Mouse (Mus musculus) kidney, adult 2 months (tissue): Measurements from ENCODE around the gene Tgtp2. TPM values are rescaled to one million over a fixed set of nuclear protein-coding genes. Genes with fewer than 3 reads are reported as not detected.

Source experiments
- DNase-seq: peaks from one replicate; pipeline ENCODE4 v3.0.0; 2021
- H3K27ac ChIP-seq: fragments of 200-500 bp; 2 replicates; pipeline ENCODE4 v1.5.1; 2012; ENCODE audit warnings: low read depth, low read length, control low read depth, inconsistent platforms; ENCODE audit not compliant: insufficient read depth
- H3K27me3 ChIP-seq: fragments of 200-500 bp; replicated peaks from 2 replicates; pipeline ENCODE4 v1.6.1; 2012; ENCODE audit warnings: mild to moderate bottlenecking, moderate library complexity, low read length, inconsistent platforms; ENCODE audit not compliant: control insufficient read depth, insufficient read depth
- H3K36me3 ChIP-seq: fragments of 200-500 bp; 2 replicates; pipeline ENCODE4 v1.6.1; 2012; ENCODE audit warnings: mild to moderate bottlenecking, moderate library complexity, low read length, inconsistent platforms; ENCODE audit not compliant: control insufficient read depth, insufficient read depth
- H3K4me1 ChIP-seq: fragments of 200-500 bp; 2 replicates; pipeline ENCODE4 v1.6.1; 2011; ENCODE audit warnings: low read length; ENCODE audit not compliant: control insufficient read depth, insufficient read depth
- H3K4me3 ChIP-seq: fragments of 200-500 bp; 2 replicates; pipeline ENCODE4 v1.5.1; 2011; ENCODE audit warnings: mild to moderate bottlenecking, low read depth, low read length, control low read depth; ENCODE audit not compliant: insufficient read depth
- CTCF ChIP-seq: fragments of 200-500 bp; conservative IDR thresholded peaks from 2 replicates; pipeline ENCODE4 v1.5.1; 2011; ENCODE audit warnings: low read depth, mild to moderate bottlenecking, control low read depth, low read length, moderate library complexity, mixed read lengths; ENCODE audit not compliant: insufficient read depth, insufficient read length
- POLR2A ChIP-seq: fragments of 200-500 bp; IDR thresholded peaks from one replicate; pipeline ENCODE4 v1.6.1; 2011; ENCODE audit warnings: low read depth, low read length, control low read depth
- WGBS: fragments of 180-500 bp; shearing (Covaris S2); methylation state at CpG from one replicate; pipeline ENCODE4 v1.1.7; 2018; 5-methylcytosine and 5-hydroxymethylcytosine counted together
- polyA plus RNA-seq: library from polyadenylated mRNA; depleted of rRNA; stranded (reverse); fragments of >200 nt; gene quantifications from 2 replicates; pipeline ENCODE4 v1.2.3, GENCODE M21; 2012

Gene Tgtp2
- polyA plus RNA-seq, 1 experiment: 15.1 TPM

DNA sequence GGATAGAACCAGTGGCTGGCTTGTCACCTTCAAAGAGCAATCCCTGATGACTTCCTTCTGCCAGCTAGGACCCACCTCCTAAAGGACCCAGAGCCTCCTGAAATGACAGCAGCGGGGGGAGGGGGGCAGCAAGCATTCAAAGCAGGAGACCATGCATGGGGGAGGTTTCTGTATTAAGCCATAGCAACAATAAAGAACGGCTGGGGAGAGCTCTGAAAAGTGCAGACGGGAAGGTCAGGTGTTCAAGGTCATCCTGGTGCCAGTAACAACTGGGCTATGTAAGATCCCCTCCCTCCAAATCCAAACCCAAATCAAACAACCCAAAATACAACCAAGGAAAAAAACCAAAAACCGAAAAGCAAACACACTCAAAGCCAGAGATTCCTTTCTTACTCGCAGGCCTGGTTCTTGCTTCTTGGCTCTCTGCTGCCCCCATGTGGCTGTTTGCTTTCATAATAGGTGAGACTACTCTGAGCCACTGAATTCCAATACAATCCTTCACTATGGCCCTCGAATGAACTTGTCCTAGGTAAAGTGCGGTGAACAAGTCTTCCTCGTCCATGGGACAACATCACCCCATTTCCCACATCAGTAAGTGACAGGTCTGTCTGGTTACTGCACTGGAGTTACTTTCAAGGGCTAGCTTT lies 39.2 kb upstream of the Tgtp2 start:
- Histone ChIP-seq H3K27me3 (no peaks in the 10 kb centered on the region), H3K4me3 (no peak overlapping the region), H3K4me1 (no peaks in the 10 kb centered on the region), H3K27ac (no peak overlapping the region), H3K36me3 (no peaks in the 10 kb centered on the region)
- 12% methylated on average over 8 of the region's 8 CpGs for WGBS
- TF ChIP-seq CTCF (peak; percentile 90), POLR2A (no peak)
- peak; percentile 91 for DNase-seq

- Histone ChIP-seq H3K4me3 (no peak overlapping the region), H3K27ac (no peak overlapping the region), H3K27me3 (no peaks in the 10 kb centered on the region), H3K36me3 (no peaks in the 10 kb centered on the region), H3K4me1 (no peaks in the 10 kb centered on the region)
- no peak for DNase-seq
- TF ChIP-seq CTCF: no peak
- no peak for TF ChIP-seq POLR2A
- 74% methylated on average over 5 of the region's 5 CpGs for WGBS
Observed at GRCm38 (mm10) chr11:49101500-49101899, 37.5 kb upstream of the Tgtp2 start.

GRCm38 (mm10) chr11:49100409-49100808 lies 36.4 kb upstream of the Tgtp2 start:
- WGBS: 88% methylated on average over 3 of the region's 3 CpGs
- Histone ChIP-seq H3K27ac (no peak overlapping the region), H3K27me3 (no peaks in the 10 kb centered on the region), H3K36me3 (no peaks in the 10 kb centered on the region), H3K4me1 (no peaks in the 10 kb centered on the region), H3K4me3 (no peak overlapping the region)
- TF ChIP-seq POLR2A: no peak
- TF ChIP-seq CTCF: no peak
- no peak for DNase-seq

DNA sequence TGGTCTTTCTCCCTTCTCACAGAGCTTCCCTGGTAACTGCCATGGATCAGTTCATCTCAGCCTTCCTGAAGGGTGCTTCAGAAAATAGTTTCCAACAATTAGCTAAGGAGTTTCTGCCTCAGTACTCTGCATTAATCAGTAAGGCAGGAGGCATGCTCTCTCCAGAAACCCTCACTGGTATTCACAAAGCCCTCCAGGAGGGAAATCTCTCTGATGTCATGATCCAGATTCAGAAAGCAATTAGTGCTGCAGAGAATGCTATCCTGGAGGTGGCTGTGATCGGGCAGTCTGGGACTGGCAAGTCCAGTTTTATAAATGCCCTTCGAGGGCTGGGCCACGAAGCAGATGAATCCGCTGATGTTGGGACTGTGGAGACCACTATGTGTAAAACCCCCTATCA lies 31.4 kb upstream of the Tgtp2 start:
- no peak for DNase-seq
- no peak for TF ChIP-seq POLR2A
- no peak for TF ChIP-seq CTCF
- no peaks in the 10 kb centered on the region for H3K27me3 ChIP-seq
- WGBS: 75% methylated on average over 4 of the region's 4 CpGs
- 0 out of 2 replicates have a peak, but pooled peaks cover 4% of the 10 kb centered on the region for H3K4me1 ChIP-seq
- no peak overlapping the region for H3K27ac ChIP-seq
- H3K36me3 ChIP-seq: no peaks in the 10 kb centered on the region
- H3K4me3 ChIP-seq: no peak overlapping the region

DNA sequence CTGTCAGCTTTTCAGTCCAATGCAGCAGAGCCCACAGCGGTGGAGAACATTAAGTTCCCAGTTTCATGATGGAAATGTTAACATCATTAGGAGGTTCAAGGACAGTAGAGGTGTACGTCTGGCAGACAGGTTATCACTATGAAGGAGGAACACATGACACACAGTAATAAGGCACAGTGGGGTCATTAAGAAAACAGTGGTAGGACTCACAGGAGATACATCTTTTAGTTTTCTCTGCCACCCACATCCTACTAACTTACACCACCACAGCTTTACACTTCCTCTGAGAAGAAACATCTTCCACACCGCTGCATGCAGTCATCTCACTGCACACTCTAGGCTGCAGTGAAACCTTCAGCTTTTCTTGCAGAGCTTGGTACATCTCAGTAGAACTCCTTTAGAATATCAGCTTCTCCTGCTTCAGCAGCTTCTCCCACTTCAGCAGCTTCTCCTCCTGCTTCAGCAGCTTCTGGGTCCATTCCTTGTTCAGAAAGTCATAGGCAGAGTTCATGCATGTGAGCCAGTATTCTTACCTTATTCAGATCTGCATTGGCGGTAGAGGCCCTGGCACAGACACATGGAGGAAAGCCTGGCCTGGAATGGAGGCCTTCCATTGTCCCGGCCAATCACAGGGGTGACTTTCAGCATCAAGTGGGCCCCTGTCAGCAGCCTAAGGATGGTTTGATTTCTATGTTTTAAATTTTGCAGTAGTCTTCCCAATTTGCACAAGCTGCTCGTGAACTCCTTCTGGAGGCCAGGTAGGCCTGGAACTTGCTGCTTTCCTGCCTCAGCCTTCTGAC lies 30.1 kb upstream of the Tgtp2 start:
- Histone ChIP-seq H3K4me3 (no peak overlapping the region), H3K27ac (no peak overlapping the region), H3K36me3 (no peaks in the 10 kb centered on the region), H3K4me1 (peaks cover 9% of the 10 kb centered on the region; the same call in 1 of the 2 replicates), H3K27me3 (no peaks in the 10 kb centered on the region)
- WGBS: 83% methylated on average over 6 of the region's 6 CpGs
- TF ChIP-seq CTCF (no peak), POLR2A (no peak)
- DNase-seq: no peak

GRCm38 (mm10) chr11:49092786-49093185 lies 28.8 kb upstream of the Tgtp2 start:
- DNase-seq: no peak
- Histone ChIP-seq H3K4me1 (peaks cover 9% of the 10 kb centered on the region; the same call in 1 of the 2 replicates), H3K27ac (no peak overlapping the region), H3K4me3 (no peak overlapping the region), H3K27me3 (no peaks in the 10 kb centered on the region), H3K36me3 (no peaks in the 10 kb centered on the region)
- TF ChIP-seq POLR2A: no peak
- TF ChIP-seq CTCF: no peak
- 82% methylated on average over 2 of the region's 2 CpGs for WGBS

DNA sequence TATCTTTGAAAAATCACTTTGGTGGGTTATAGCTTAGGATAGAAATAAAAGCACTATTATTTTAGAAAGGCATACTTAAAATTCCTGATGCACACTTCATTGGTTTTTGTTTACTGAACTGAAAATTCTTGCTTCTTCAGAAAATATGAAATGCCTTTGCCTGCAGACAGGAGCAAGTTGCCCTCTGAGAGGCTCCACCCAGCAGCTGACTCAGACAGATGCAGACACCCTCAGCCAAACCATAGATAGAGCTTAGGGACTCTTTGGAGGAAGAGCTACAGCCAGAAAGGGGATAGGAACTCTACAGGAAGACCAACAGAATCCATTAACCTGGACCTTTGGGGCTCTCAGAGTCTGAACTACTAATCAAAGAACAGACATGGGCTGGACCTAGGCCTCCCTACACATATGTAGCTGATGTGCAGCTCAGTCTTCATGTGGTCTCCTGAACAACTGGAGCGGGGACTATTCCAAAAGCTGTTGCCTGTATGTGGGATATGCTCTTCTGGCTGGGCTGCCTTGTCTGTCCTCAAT lies 28.1 kb upstream of the Tgtp2 start:
- TF ChIP-seq CTCF (no peak), POLR2A (no peak)
- WGBS: 100% methylated on average over 1 of the region's 1 CpGs
- H3K27ac ChIP-seq: no peak overlapping the region

More for the DNA sequence above, 28.1 kb upstream of the Tgtp2 start:
- Histone ChIP-seq H3K36me3 (no peaks in the 10 kb centered on the region), H3K27me3 (no peaks in the 10 kb centered on the region), H3K4me3 (no peak overlapping the region), H3K4me1 (peaks cover 9% of the 10 kb centered on the region; the same call in 1 of the 2 replicates)
- DNase-seq: no peak
